Mouse (Mus musculus): ENCODE data around the gene Cfap44. TPM values are rescaled to one million over a fixed set of nuclear protein-coding genes. Genes with fewer than 3 reads are reported as not detected.

The Cfap44 gene
- total RNA-seq (2021): 1.9 and 5.3 TPM in 2 replicates
- long read RNA-seq, partial matches to known transcripts: 1 of 1 reads
- long read RNA-seq, other reads (novel, unspliced or antisense): 0 of 1 reads

GRCm38 (mm10) chr16:44394577-44395243, at the start of gene Cfap44:
Gene Cfap44 (plus strand): TSS chr16:44394796.
- DNase-seq: peak; percentile 72

GRCm38 (mm10) chr16:44347071-44347901, 47.3 kb upstream of the Cfap44 start, which contains the start of gene Spice1:
Gene Spice1 (plus strand): TSS chr16:44347121.
- peak; percentile 97 for DNase-seq

GRCm38 (mm10) chr16:44349801-44350397, 44.7 kb upstream of the Cfap44 start:
- DNase-seq: no peak

GRCm38 (mm10) chr16:44356291-44356690, 38.3 kb upstream of the Cfap44 start:
- no peak for DNase-seq

GRCm38 (mm10) chr16:44357571-44358268, 36.9 kb upstream of the Cfap44 start:
- DNase-seq: peak; percentile 6

GRCm38 (mm10) chr16:44361921-44362890, 32.4 kb upstream of the Cfap44 start:
- DNase-seq: peak; percentile 15

- DNase-seq: no peak
Observed at GRCm38 (mm10) chr16:44365522-44365921, 29.1 kb upstream of the Cfap44 start.

- no peak for DNase-seq
Observed at GRCm38 (mm10) chr16:44375459-44375858, 19.1 kb upstream of the Cfap44 start.

GRCm38 (mm10) chr16:44380006-44380405, 14.6 kb upstream of the Cfap44 start:
- DNase-seq: no peak

GRCm38 (mm10) chr16:44381578-44381977, 13.0 kb upstream of the Cfap44 start:
- DNase-seq: no peak

- no peak for DNase-seq
Observed at GRCm38 (mm10) chr16:44383549-44383948, 11.0 kb upstream of the Cfap44 start.

GRCm38 (mm10) chr16:44384251-44384650, 10.3 kb upstream of the Cfap44 start:
- no peak for DNase-seq

GRCm38 (mm10) chr16:44391877-44392548, 2.6 kb upstream of the Cfap44 start:
- DNase-seq: peak; percentile 60

- DNase-seq: no peak
Observed at GRCm38 (mm10) chr16:44404933-44405332, 10.3 kb downstream of the Cfap44 start.

- DNase-seq: no peak
Observed at GRCm38 (mm10) chr16:44407211-44407610, 12.6 kb downstream of the Cfap44 start.

GRCm38 (mm10) chr16:44408290-44408689, 13.7 kb downstream of the Cfap44 start:
- no peak for DNase-seq

- no peak for DNase-seq
Observed at GRCm38 (mm10) chr16:44410176-44410575, 15.6 kb downstream of the Cfap44 start.

- no peak for DNase-seq
Observed at GRCm38 (mm10) chr16:44417596-44417995, 23.0 kb downstream of the Cfap44 start.

GRCm38 (mm10) chr16:44421735-44422134, 27.1 kb downstream of the Cfap44 start:
- DNase-seq: no peak

- no peak for DNase-seq
Observed at GRCm38 (mm10) chr16:44423499-44423898, 28.9 kb downstream of the Cfap44 start.

All from adrenal gland, postnatal 25 days (tissue).